Mouse (Mus musculus) brain, embryonic 14.5 days (tissue): ENCODE measurements at regions not wholly inside any gene's neighbourhood (a gene's known extent, or its start where the extent isn't known, plus 50 kb on each side); places are given as distances from the start of the nearest gene placed in this dataset.

Experiments
- DNase-seq: peaks from one replicate; pipeline ENCODE4 v3.0.0-alpha.2; 2011; ENCODE audit warnings: low read depth
- CTCF ChIP-seq: fragments of 200-500 bp; IDR thresholded peaks from 2 replicates; pipeline ENCODE4 v1.5.1; 2012; ENCODE audit warnings: inconsistent platforms, mild to moderate bottlenecking, moderate library complexity, borderline replicate concordance; ENCODE audit not compliant: insufficient read depth, insufficient read length; ENCODE audit errors: extremely low read depth
- POLR2A ChIP-seq: fragments of 200-500 bp; IDR thresholded peaks from 2 replicates; pipeline ENCODE4 v1.6.1; 2012; ENCODE audit warnings: mild to moderate bottlenecking, inconsistent platforms, borderline replicate concordance; ENCODE audit not compliant: poor library complexity, insufficient read depth, insufficient read length, severe bottlenecking; ENCODE audit errors: extremely low read depth

DNA sequence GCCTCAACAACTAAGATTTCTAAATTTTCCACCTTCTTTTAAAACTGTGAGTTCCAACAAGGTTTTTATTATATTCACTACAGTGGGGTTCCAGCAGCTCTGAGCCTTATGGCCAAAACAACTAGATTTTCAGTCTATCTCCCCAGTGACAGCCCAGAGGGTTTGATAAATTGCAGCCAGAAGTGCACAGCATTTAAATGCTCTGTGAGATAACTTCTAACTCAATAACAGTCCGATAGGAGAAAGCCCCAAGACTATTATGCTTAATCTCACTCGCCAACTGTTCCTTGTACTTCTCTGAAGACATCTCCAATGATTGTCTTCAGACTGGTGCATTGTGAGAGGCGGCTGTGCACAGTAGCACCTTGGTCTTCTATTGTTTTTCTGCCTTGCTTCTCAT, 2774.5 kb upstream of the Gm7489 start:
- TF ChIP-seq CTCF = no peak
- DNase-seq = no peak

DNA sequence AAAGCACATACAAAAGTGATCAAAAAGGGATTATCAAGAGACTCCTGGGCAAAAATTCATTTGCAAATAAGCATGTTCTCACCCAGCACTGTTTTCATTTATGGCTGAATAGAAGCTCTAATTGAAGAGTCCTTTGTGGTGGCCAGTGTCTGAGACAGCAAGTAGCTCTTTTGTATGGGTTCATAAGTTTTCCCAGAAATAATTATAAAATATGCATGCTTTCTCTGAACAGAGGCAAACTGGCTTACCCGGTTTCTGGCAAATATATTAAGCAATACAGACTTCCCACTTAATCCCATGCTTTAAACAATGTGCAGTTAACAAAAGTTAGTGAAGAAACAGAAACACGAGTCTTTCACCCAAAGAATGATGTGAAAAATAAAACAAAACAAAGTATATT, 2758.8 kb upstream of the Gm7489 start:
- DNase-seq = no peak
- TF ChIP-seq CTCF (no peak), POLR2A (no peak)

DNA sequence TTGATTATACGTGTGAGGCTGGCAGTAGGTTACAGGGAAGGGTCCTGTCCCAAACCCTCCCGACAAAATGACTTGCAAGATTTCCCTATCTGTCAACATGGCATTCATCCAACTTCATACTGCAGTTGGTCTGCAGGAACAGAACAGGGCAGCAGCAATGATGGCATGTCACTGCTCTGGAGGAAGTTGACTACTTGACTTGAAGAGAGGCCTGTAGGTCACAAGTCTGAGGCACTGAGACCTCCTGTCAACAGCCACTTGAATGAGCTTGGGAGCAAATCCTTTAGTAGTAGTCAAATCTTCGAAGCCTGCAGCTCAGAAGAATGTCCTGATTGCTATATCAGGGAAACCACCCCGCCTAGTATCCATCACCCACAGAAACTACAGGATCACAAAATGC, 2753.7 kb upstream of the Gm7489 start:
- no peak for DNase-seq
- TF ChIP-seq POLR2A (no peak), CTCF (no peak)

DNA sequence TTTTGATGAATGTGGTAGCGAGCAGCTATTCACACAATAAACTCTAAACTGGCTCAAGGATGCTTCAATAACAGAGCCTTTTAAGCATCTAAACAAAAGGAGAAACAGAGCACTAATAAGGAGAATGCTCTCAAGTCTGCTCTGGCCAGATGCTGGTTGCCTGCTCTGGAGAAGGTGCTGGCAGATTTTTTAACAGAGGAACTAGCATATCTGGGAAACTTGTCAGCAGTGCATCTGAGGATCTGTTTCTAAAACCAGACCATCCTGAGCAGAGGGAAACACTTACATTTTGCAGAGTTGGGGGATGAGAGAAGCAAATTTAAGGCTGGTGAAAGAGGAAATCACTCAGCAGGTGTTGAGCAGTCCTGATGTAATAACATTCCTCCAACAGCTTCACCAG, 2748.6 kb upstream of the Gm7489 start:
- no peak for TF ChIP-seq POLR2A
- no peak for TF ChIP-seq CTCF
- DNase-seq = peak; percentile 43

DNA sequence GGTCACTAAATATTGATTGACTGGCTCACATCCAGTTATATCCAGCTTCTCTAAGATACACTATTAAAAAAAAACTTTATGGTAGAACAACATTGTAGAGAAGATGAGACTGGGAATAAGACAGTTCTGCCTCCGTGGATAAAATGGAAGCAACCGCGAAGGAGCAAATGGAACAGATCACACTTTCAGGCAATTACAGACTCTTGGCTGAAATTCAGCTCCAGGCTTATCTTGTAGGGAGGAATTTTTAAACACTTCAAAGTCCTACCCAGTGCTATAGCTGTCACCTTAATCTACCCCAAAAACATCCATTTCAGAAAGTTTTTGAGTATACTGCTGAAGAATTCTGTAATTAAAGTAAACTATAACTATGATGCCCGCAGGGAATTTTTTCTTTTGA, 2745.2 kb upstream of the Gm7489 start:
- TF ChIP-seq POLR2A (no peak), CTCF (no peak)
- DNase-seq = peak; percentile 58

DNA sequence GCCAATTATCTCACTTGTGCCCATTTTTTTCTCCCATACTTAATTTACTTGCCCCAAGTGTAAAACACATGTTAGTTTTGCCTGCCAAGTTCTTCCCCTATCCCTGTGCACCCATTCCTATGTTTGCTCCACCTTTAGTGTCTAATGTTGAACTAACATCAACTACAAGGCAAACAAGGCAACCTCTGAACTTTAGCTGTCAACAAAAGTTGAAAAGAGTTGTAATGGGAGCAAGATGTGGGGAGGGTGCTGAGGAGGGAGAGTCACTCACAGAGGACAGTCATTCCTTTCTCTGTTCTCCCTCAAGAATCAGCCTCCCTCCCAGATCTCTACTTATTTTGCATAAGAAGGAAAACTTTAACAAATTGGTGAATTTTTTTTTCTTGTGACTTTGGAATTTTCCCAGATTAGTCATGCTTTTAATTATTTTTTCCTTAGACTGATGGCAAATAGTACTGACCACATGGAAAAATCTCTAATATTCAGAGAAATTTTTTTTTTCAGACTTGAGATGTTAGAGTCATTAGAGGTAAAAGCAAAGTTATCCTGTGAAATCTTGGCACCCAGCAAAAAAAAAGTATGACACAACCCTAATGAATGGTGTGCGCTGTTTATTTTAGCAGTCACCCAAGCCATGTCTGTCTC, 2710.6 kb upstream of the Gm7489 start:
- DNase-seq = no peak
- TF ChIP-seq CTCF (no peak), POLR2A (no peak)

DNA sequence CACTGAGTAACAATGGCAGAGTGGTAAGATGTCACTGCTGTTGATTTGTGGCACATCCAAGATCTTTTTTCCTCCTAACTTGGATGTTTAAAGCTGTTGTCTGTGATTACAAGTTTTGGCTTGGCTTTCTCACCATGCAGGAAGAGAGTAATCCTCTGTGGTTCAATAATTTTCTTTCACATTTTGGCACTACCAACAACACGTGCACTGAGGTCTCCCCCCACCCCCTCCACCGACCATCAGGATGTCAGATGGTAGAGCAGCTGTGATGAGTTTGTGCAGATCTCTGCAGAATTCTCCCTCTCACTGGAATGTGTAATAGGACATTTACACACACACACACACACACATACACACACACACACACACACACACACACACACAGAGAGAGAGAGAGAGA, 2708.2 kb upstream of the Gm7489 start:
- peak; percentile 47 for DNase-seq
- TF ChIP-seq POLR2A (no peak), CTCF (no peak)

DNA sequence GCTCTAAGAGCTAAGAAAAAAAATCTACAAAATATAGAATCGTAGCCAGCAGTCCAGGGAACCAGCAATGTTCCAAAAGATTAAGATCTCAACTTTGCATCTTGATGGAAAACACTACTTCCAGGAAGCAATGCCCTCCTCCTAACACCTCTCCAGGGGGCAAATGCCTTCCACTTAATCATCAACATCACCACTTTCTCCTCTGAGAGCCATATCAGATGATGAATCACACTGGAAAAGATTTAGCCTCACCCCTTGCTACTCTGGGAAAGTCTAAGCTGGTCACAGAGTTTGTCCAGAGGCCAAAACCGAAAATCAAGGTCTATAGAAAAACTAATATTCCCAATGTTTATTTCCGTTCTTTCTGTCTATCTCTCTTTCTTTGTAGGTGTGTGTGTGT, 2695.6 kb upstream of the Gm7489 start:
- no peak for DNase-seq
- TF ChIP-seq CTCF (no peak), POLR2A (no peak)

DNA sequence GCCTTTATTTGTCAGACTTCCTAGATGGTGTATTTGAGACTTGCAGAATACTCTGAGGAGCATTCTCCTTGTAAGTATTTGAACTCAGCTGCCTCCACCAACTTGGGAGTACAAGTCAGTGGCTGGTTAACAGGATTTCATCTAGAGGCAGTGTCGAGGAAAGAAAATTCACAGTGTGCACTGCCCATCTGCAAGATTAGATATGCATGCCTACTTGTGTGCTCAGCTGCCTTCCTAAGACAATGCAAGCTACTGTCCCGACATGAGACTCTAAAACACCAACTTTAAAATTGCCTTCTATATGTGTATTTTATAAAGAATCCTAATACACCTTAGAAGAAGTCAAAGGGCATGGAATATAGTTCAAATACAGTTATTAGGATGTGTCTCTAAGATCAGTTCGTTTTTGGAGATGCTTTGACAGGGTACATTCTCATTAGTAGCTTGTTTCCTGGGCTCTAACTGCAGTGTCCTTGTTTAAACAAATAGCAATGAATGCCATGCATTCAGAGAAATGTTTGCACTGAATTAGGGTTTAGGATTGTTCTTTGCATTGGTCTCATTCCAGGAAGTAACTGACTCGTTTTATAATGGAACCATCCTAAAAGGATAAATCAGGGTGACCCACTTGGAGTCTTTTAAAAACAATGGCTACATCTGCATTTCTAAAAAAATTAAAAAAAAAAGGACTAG, 2687.1 kb upstream of the Gm7489 start:
- DNase-seq = no peak
- no peak for TF ChIP-seq CTCF
- no peak for TF ChIP-seq POLR2A

DNA sequence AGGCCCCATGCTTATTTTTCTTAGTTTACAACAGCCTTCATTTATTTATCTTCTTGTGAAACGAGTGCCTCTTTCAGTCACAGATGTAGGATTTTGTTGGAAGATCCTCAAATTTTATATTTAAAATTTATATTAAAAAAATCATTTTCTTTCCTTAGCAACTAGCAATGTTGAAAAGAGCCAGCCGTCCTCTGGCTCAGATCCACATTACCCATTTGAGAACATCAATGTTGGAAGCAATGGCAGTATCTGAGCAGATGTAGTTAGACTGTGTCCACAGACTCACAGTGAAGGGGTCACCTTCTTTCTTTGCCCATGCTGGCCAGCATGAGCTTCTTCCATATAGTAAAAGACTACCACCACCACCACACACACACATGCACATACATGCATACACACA, 2681.4 kb upstream of the Gm7489 start:
- no peak for DNase-seq

DNA sequence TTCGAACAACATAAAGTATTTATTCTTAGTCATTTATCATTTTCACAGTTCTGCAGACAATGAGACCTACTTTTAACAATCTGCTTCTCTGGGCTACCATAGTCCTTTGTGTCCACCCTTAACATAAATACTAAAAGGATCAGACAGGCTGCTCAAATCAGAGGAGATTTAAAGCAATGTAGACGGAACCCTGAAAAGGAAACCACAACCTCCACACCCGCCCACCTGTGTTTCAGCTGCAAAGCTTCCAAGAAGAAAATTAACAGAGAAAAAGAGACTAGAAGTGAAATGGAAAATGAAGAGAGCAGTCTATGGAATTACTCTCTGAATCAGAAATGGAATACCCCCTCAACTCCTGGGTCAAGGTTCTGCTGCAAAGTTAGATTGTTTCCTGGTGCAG, 2678.7 kb upstream of the Gm7489 start:
- TF ChIP-seq CTCF (no peak), POLR2A (no peak)
- no peak for DNase-seq

More for the DNA sequence above, 2681.4 kb upstream of the Gm7489 start:
- TF ChIP-seq CTCF = no peak
- TF ChIP-seq POLR2A = no peak

DNA sequence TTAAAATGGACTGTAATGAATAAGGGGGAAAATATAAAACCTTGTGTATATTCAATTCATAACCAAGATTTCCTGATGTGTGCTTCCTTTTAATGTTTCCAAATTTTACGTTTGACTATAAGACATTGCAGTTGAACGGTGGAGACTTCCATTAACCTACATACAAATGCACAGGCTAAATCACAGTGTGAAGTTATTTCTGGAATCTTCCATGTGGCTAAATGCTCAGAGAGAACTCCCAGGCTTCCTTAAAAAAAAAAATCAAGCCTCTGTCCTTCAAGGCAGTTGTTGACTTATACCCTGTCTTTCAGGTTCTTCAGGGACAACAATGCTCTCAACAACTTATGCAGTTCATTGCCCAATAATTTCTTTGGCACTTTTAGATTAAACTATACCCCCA, 2677.9 kb upstream of the Gm7489 start:
- DNase-seq = no peak
- no peak for TF ChIP-seq POLR2A
